14 mouse cellular contexts compared by ENCODE assay signal in genomic region chr13:46343226-46343625, GRCm38 (mm10).
DNase-seq lines count a peak whose midpoint lies in the region; ATAC-seq and TF ChIP-seq lines count a peak whose summit lies in the region.
"Had no signal": no experiment of that assay in that cellular context is flagged by ENCODE, and none has a peak within 500 bp of the region (broad histone marks: within the 10 kb centered on the region; RNA-seq: fewer than 3 reads in every experiment).

No protein-coding gene starts in this region.

- no peak overlapping the region for H3K4me2 ChIP-seq in forebrain, embryonic 14.5 days (ENCODE audit: low read length)
- no peak overlapping the region for H3K4me2 ChIP-seq in forebrain, embryonic 13.5 days
- H3K4me2 ChIP-seq: lung, embryonic 15.5 days had no signal

- no peak overlapping the region for H3K27ac ChIP-seq in forebrain, embryonic 14.5 days (ENCODE audit: low read depth, low read length)
- H3K27ac ChIP-seq in forebrain, embryonic 13.5 days: no peak overlapping the region
- H3K27ac ChIP-seq: heart, adult 2 months; lung, embryonic 15.5 days had no signal

- no peak for ATAC-seq in forebrain, embryonic 14.5 days
- no peak for ATAC-seq in forebrain, embryonic 13.5 days

- H3K27me3 ChIP-seq in forebrain, embryonic 14.5 days (replicated peaks; ENCODE audit: control insufficient read depth, insufficient read depth, low read length): no peaks in the 10 kb centered on the region
- H3K27me3 ChIP-seq in forebrain, embryonic 13.5 days: no peaks in the 10 kb centered on the region
- H3K27me3 ChIP-seq: lung, embryonic 15.5 days had no signal

- WGBS in forebrain, embryonic 14.5 days: 68% methylated on average over 7 of the region's 7 CpGs
- 69% methylated on average over 7 of the region's 7 CpGs for WGBS in forebrain, embryonic 13.5 days

- H3K36me3 ChIP-seq in forebrain, embryonic 14.5 days (ENCODE audit: control insufficient read depth, insufficient read depth, low read length): no peaks in the 10 kb centered on the region
- H3K36me3 ChIP-seq in forebrain, embryonic 13.5 days (ENCODE audit: poor library complexity, severe bottlenecking): no peaks in the 10 kb centered on the region
- H3K36me3 ChIP-seq: lung, embryonic 15.5 days had no signal

- H3K4me3 ChIP-seq in forebrain, embryonic 14.5 days (ENCODE audit: low read depth, low read length): no peak overlapping the region
- no peak overlapping the region for H3K4me3 ChIP-seq in forebrain, embryonic 13.5 days
- H3K4me3 ChIP-seq: heart, adult 2 months; lung, embryonic 15.5 days had no signal

- DNase-seq in forebrain, embryonic 14.5 days (ENCODE audit: low spot score): peak; percentile 19
- peak; percentile 35 to 51 for DNase-seq in left cerebral cortex, adult 18-20 months (ENCODE audit: low spot score in 2 of 2)
- no peak for DNase-seq in left cerebral cortex, adult 11 months (ENCODE audit: low spot score)
- peak; percentile 45 for DNase-seq in brain, embryonic 14.5 days (ENCODE audit: low read depth)
- peak; percentile 34 for DNase-seq in ovary, postnatal 36 days (ENCODE audit: low spot score)
- DNase-seq in cerebellum, adult 11 months: no peak
- DNase-seq in cerebellum, adult 9-11 months: no peak
- DNase-seq: cerebellum, postnatal 25 days; heart, adult 2 months; heart, postnatal 36 days; kidney, postnatal 36 days; thymus, postnatal 14 days had no signal

- H3K9ac ChIP-seq in forebrain, embryonic 14.5 days (ENCODE audit: low read length): no peak overlapping the region
- H3K9ac ChIP-seq in forebrain, embryonic 13.5 days: no peak overlapping the region
- H3K9ac ChIP-seq: lung, embryonic 15.5 days had no signal

- TF ChIP-seq POLR2A in brain, embryonic 14.5 days (IDR thresholded peaks at IDR 0.05; ENCODE audit: borderline replicate concordance, extremely low read depth, insufficient read depth, insufficient read length, poor library complexity, severe bottlenecking): no peak

- no peaks in the 10 kb centered on the region for H3K9me3 ChIP-seq in forebrain, embryonic 14.5 days (replicated peaks; ENCODE audit: control insufficient read depth, low read length)
- no peaks in the 10 kb centered on the region for H3K9me3 ChIP-seq in forebrain, embryonic 13.5 days (replicated peaks)
- H3K9me3 ChIP-seq: lung, embryonic 15.5 days had no signal

- no peak for TF ChIP-seq CTCF in brain, embryonic 14.5 days (IDR thresholded peaks at IDR 0.05; ENCODE audit: borderline replicate concordance, extremely low read depth, insufficient read depth, insufficient read length)

- no peaks in the 10 kb centered on the region for H3K4me1 ChIP-seq in forebrain, embryonic 14.5 days (ENCODE audit: control insufficient read depth, insufficient read depth, low read length)
- no peaks in the 10 kb centered on the region for H3K4me1 ChIP-seq in forebrain, embryonic 13.5 days
- H3K4me1 ChIP-seq: lung, embryonic 15.5 days had no signal

Comparison
In these comparisons a context has a peak if more than half of its experiments do, and no peak if none do; other contexts are left out.
1. DNase-seq: peak in forebrain, embryonic 14.5 days (single experiment), left cerebral cortex, adult 18-20 months (2 of 2), brain, embryonic 14.5 days (single experiment) and ovary, postnatal 36 days (single experiment); none in left cerebral cortex, adult 11 months (single experiment), cerebellum, adult 11 months (single experiment) and cerebellum, adult 9-11 months (single experiment).